Mouse (Mus musculus): ENCODE results near the gene Smim8.

Gene Smim8

DNA sequence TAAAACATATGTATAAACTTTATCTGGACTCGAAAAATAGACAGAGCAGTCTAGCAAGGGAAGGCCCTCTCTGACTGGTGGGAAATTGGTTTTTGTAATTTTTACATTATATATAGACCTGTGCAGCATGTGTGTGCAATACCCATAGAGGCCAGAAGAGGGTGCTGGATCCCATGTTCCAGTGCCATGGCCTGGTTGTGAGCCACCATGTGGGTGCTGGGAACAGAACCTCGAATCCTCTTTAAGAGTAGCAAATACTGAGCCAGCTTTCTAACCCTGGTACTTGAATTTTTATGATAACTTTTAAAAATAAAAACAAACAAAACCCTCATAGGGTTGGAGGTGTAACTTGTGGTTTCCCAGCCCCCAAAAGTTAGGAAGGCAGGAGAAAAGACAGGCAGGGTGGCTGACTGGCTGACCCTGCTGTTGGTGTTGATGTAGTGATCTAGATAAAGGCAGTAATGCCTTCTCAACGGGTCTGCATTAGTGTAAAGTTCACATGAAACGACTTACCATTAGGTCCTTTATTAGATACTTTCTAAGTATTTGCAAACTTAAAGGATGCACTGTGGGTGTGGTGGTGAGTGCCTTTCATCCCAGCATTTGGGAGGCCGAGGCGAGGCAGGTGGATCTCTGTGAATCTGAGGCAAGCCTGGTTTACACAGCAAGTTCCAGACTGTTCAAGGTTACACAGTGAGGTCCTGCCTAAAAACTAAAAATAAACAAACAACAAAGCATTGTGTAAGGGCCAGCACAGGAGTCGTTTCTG, 57.9 kb downstream of the Smim8 start:
- in situ Hi-C loops (cut with MboI, MseI): loop anchor here (10.0 kb wide), 1 partner anchor 1496 kb away; no protein-coding TSS in a partner anchor

DNA sequence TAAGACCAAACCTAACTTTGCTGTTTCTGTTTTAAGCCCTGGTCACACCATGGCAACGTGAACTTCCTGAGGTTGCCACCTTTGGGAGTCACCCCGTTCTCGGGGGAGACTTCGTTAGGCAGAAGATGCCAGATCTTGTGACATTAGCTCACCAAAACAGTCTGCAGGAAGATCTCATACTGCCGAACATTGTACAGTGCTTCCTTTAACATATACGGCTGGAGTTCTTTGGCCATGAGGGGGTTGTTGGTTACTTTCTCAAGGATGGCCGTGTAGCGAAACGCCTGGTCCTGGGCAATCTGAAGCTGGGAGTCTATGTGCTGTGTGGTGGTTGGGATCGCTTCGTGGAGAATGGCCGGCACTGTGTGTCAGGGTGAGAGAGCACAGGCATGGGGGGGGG, 58.8 kb downstream of the Smim8 start:
- in situ Hi-C loops (cut with MboI, MseI): loop anchor here (10.0 kb wide), 1 partner anchor 215 kb away; no protein-coding TSS in a partner anchor
